Mouse (Mus musculus): ENCODE results near the gene Gpr137. TPM values are rescaled to one million over a fixed set of nuclear protein-coding genes. Genes with fewer than 3 reads are reported as not detected.
A peak's percentile ranks its signal among the peaks of the same experiment; 100 is the strongest.
"Not testable (repeated sequence)": the region's sequence is repeated elsewhere in the genome, so short reads cannot be mapped to it uniquely, and the experiment has no call there.

The Gpr137 gene
- polyA plus RNA-seq, 1 experiment from 2014 or later = 29.7 TPM

- not testable (repeated sequence) for H3K36me3 ChIP-seq (ENCODE audit: control insufficient read depth, insufficient read depth, low read length); H3K9me3 ChIP-seq (ENCODE audit: control insufficient read depth, low read length); H3K27me3 ChIP-seq (replicated peaks; ENCODE audit: control insufficient read depth, insufficient read depth, low read length); H3K4me2 ChIP-seq (ENCODE audit: low read depth, low read length); H3K9ac ChIP-seq (ENCODE audit: low read depth, low read length); H3K4me1 ChIP-seq (ENCODE audit: control insufficient read depth, insufficient read depth, low read length); H3K4me3 ChIP-seq (ENCODE audit: low read depth, low read length); H3K27ac ChIP-seq (replicated peaks; ENCODE audit: low read depth, low read length); ATAC-seq (ENCODE audit: low read depth); DNase-seq (ENCODE audit: low spot score)
- WGBS = 86% methylated on average over 18 of the region's 18 CpGs
Observed at GRCm38 (mm10) chr19:6895608-6896305, 46.5 kb downstream of the Gpr137 start.

DNA sequence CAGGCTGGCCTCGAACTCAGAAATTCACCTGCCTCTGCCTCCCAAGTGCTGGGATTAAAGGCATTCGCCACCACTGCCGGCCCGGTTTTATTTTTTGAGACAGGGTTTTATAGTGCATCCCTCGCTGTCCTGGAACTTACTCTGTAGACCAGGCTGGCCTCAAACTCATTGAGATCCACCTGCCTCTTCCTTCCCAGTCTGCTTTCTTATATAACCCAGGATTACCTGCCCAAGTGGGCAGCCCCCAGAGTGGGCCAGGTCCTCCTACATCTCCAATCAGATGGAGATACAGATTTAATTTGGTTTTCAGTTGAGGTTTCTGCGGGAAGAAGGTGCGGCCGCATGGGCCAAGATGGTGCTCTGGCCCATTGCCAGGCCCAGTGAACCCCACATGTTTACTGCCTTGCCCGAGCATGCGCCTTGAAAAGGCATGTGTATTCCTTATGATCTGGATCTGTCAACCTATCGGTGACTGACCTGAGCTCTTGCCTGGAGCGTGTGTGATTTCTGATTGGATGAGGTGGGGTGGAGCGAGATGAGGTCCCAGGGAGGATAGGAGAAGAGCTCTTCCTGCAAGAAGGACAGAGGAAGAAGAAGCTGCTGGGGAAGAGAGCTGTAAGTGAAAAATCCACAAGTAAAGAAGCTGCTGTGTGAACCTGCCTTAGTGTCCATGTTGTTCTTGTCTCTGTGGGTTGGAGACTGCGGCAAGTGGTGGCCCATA, 48.4 kb downstream of the Gpr137 start:
- H3K4me3 ChIP-seq (ENCODE audit: low read depth, low read length) = no peak overlapping the region
- WGBS = 90% methylated on average over 14 of the region's 14 CpGs
- 0 out of 2 replicates have a peak, but pooled peaks cover 3% of the 10 kb centered on the region for H3K9me3 ChIP-seq (ENCODE audit: control insufficient read depth, low read length)
- H3K4me2 ChIP-seq (ENCODE audit: low read depth, low read length) = no peak overlapping the region
- H3K9ac ChIP-seq (ENCODE audit: low read depth, low read length) = no peak overlapping the region
- H3K36me3 ChIP-seq (ENCODE audit: control insufficient read depth, insufficient read depth, low read length) = no peaks in the 10 kb centered on the region
- no peaks in the 10 kb centered on the region for H3K27me3 ChIP-seq (replicated peaks; ENCODE audit: control insufficient read depth, insufficient read depth, low read length)
- H3K4me1 ChIP-seq (ENCODE audit: control insufficient read depth, insufficient read depth, low read length) = no peaks in the 10 kb centered on the region
- DNase-seq (ENCODE audit: low spot score) = no peak
- H3K27ac ChIP-seq (replicated peaks; ENCODE audit: low read depth, low read length) = no peak overlapping the region
- no peak for ATAC-seq (ENCODE audit: low read depth)

- no peaks in the 10 kb centered on the region for H3K4me1 ChIP-seq (ENCODE audit: control insufficient read depth, insufficient read depth, low read length)
- DNase-seq (ENCODE audit: low spot score) (peak; percentile 26), ATAC-seq (ENCODE audit: low read depth) (no peak)
- H3K9ac ChIP-seq (ENCODE audit: low read depth, low read length) = no peak overlapping the region
- 0 out of 2 replicates have a peak, but pooled peaks cover 3% of the 10 kb centered on the region for H3K9me3 ChIP-seq (ENCODE audit: control insufficient read depth, low read length)
- WGBS = 55% methylated on average over 4 of the region's 4 CpGs
- no peak overlapping the region for H3K4me2 ChIP-seq (ENCODE audit: low read depth, low read length)
- H3K4me3 ChIP-seq (ENCODE audit: low read depth, low read length) = no peak overlapping the region
- H3K36me3 ChIP-seq (ENCODE audit: control insufficient read depth, insufficient read depth, low read length) = no peaks in the 10 kb centered on the region
- no peak overlapping the region for H3K27ac ChIP-seq (replicated peaks; ENCODE audit: low read depth, low read length)
- no peaks in the 10 kb centered on the region for H3K27me3 ChIP-seq (replicated peaks; ENCODE audit: control insufficient read depth, insufficient read depth, low read length)
Observed at GRCm38 (mm10) chr19:6892512-6892911, 49.8 kb downstream of the Gpr137 start.

Small RNA genes within 50 kb of the gene (microRNA-seq; reads per million reads assigned to microRNA genes)
- gene Mir6990 (ENCODE audit: borderline number of aligned reads) = 1.00 reads per million

Other genes with a start within 250 kb of the Gpr137 start
- 27.1 and 27.9 TPM in 2 replicates for gene Rps6ka4, start 101.8 kb downstream of the Gpr137 start, polyA plus RNA-seq (2014; fragmentation: Nextera tagmentation; extraction: Ambion mirVana)
- 1.2 and 1.3 TPM in 2 replicates for gene Ccdc88b, start 84.3 kb downstream of the Gpr137 start, polyA plus RNA-seq (2014; fragmentation: Nextera tagmentation; extraction: Ambion mirVana)
- gene Trmt112, start 32.8 kb downstream of the Gpr137 start, polyA plus RNA-seq (2014; fragmentation: Nextera tagmentation; extraction: Ambion mirVana) = 137 and 143 TPM in 2 replicates
- gene Prdx5, start 32.4 kb downstream of the Gpr137 start, polyA plus RNA-seq (2014; fragmentation: Nextera tagmentation; extraction: Ambion mirVana) = 218 and 243 TPM in 2 replicates
- 4.7 and 4.8 TPM in 2 replicates for gene Esrra, start 20.7 kb downstream of the Gpr137 start, polyA plus RNA-seq (2014; fragmentation: Nextera tagmentation; extraction: Ambion mirVana)
- 3.4 and 4.8 TPM in 2 replicates for gene Catsperz, start 17.1 kb downstream of the Gpr137 start, polyA plus RNA-seq (2014; fragmentation: Nextera tagmentation; extraction: Ambion mirVana)
- 1.0 and 1.6 TPM in 2 replicates for gene Kcnk4, start 8.0 kb downstream of the Gpr137 start, polyA plus RNA-seq (2014; fragmentation: Nextera tagmentation; extraction: Ambion mirVana)
- gene Bad, start 619 bp downstream of the Gpr137 start, polyA plus RNA-seq (2014; fragmentation: Nextera tagmentation; extraction: Ambion mirVana) = 70.7 and 83.3 TPM in 2 replicates
- 277 and 302 TPM in 2 replicates for gene Ppp1r14b, start 32.5 kb upstream of the Gpr137 start, polyA plus RNA-seq (2014; fragmentation: Nextera tagmentation; extraction: Ambion mirVana)
- gene Plcb3, start 34.0 kb upstream of the Gpr137 start, polyA plus RNA-seq (2014; fragmentation: Nextera tagmentation; extraction: Ambion mirVana) = 31.4 and 36.8 TPM in 2 replicates
- 72.4 and 81.0 TPM in 2 replicates for gene Fkbp2, start 38.0 kb upstream of the Gpr137 start, polyA plus RNA-seq (2014; fragmentation: Nextera tagmentation; extraction: Ambion mirVana)
- gene Vegfb, start 45.2 kb upstream of the Gpr137 start, polyA plus RNA-seq (2014; fragmentation: Nextera tagmentation; extraction: Ambion mirVana) = 41.0 and 43.9 TPM in 2 replicates
- 21.7 and 22.1 TPM in 2 replicates for gene Dnajc4, start 50.1 kb upstream of the Gpr137 start, polyA plus RNA-seq (2014; fragmentation: Nextera tagmentation; extraction: Ambion mirVana)
- gene Nudt22, start 53.6 kb upstream of the Gpr137 start, polyA plus RNA-seq (2014; fragmentation: Nextera tagmentation; extraction: Ambion mirVana) = 21.9 and 22.9 TPM in 2 replicates
- gene Trpt1, start 53.7 kb upstream of the Gpr137 start, polyA plus RNA-seq (2014; fragmentation: Nextera tagmentation; extraction: Ambion mirVana) = 10.1 and 13.4 TPM in 2 replicates
- gene Fermt3, start 77.0 kb upstream of the Gpr137 start, polyA plus RNA-seq (2014; fragmentation: Nextera tagmentation; extraction: Ambion mirVana) = 10.4 and 10.8 TPM in 2 replicates
- gene Stip1, start 97.5 kb upstream of the Gpr137 start, polyA plus RNA-seq (2014; fragmentation: Nextera tagmentation; extraction: Ambion mirVana) = 216 and 228 TPM in 2 replicates
- gene Macrod1, start 114.3 kb upstream of the Gpr137 start, polyA plus RNA-seq (2014; fragmentation: Nextera tagmentation; extraction: Ambion mirVana) = 27.1 and 30.3 TPM in 2 replicates
- gene Flrt1, start 163.2 kb upstream of the Gpr137 start, polyA plus RNA-seq (2014; fragmentation: Nextera tagmentation; extraction: Ambion mirVana) = 10.4 and 10.5 TPM in 2 replicates

All from embryonic facial prominence, embryonic 14.5 days (tissue).